Mouse (Mus musculus) megakaryocyte progenitor cell, adult 5-6 weeks (primary cell): Measurements from ENCODE around the gene Pabpc4. TPM values are rescaled to one million over a fixed set of nuclear protein-coding genes. Genes with fewer than 3 reads are reported as not detected.
A peak's percentile ranks its signal among the peaks of the same experiment; 100 is the strongest.

ENCODE experiments used
- ATAC-seq: replicated peaks from 2 replicates; pipeline ENCODE4 v1.8.0; 2016; ENCODE audit warnings: mild to moderate bottlenecking, moderate TSS enrichment, inconsistent platforms; ENCODE audit not compliant: poor library complexity
- total RNA-seq, 2 experiments: library from RNA; stranded (forward) in 1 of 2; stranded (reverse) in 1 of 2; fragments of 157-497, 149-512 nt in 1 of 2; fragments of 200-1000 nt in 1 of 2; gene quantifications; 2 replicates each; pipeline versions ENCODE4 v1.2.3 to v1.2.4; 2015 to 2017

The Pabpc4 gene
- total RNA-seq (2015) (141 and 168 TPM in 2 replicates), total RNA-seq (2017) (118 and 136 TPM in 2 replicates)

DNA sequence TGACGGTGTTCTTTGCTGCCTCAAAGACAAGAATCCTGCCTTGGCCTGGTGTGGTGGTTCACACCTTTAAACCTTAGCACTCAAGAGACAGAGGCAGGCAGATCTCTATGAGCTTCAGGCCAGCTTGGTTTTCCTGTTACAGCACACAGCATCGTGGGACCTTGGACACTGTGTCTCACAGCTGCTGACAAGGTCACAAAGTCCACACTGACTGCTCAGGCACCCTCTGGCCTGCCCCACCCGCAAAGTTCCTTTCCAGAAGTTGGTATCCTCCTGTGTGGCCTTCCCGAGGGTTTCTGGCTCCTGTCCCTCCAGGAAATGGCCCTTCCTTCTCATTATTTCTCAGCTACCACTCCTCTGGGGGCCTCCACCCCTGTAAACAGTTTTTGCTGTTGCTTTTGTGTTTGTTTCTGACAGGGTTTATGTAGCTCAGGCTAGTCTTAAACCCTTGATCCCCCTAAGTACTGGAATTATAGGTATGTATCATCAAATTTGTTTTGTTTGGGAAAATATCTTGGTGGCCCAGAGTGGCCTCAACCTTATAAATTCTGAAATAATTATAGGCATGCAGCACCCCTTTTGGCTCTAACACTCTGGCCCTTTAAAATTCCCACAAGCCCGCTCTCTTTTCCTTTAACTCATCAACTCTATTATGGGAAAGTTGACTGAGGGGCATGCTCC, at the start of gene Pabpc4:
TSS of gene Pabpc4 (plus strand) at position 631 of the 681 bp plus-strand sequence.
- ATAC-seq: no peak

DNA sequence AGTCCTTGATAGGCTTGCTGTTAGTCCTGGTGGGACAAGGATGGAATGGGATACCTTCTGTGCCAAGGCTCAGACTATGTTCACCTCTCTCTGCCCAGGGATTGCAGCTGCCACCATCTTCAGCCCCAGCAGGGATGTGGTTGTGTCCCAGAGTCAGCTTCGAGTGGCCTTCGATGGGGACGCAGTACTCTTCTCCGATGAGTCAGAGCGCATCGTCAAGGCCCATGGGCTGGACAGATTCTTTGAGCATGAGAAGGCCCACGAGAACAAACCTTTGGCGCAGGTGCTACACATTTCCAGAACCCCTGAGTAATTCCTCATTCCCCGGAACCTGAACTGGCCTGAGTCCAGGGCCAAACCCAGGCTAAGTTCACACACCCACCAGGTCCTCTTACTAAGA, 48.2 kb upstream of the Pabpc4 start:
- no peak for ATAC-seq

DNA sequence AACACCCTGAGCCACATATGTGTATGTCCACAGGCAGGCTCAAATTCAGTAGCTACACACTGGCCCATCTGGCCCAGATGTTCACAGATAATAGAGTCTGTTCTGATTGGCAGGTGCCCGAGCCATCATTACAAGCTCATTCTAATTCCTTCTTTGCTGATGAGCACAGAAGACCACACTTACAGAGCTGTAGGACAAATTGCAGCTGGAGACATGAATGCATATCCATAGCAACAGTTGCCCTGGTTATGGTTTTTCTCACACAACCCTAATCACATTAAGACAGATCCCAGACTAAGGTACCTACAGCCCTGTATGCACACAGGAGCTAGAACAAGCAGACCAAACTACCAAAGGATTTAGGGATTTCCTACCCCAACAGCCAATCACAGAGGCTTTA, 46.8 kb upstream of the Pabpc4 start:
- no peak for ATAC-seq

DNA sequence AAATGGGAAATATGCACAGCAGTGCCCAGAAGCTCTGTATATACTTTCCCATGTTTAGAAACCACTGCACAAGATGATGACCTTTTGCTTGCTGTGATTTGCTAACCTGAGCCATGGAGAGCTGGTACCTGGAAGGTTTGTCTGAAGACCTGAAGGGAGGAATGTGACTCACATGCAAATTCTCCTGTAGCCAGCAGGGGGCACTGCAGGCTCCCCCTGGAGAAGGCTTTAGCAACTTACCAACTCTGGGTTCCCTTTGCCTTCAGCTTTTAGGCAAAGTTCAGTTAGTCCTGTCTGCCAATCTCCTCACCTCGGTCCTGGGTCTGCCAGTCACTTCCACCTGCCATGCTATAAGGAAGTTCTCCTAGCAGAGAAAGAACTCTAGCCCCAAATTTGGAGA, 45.4 kb upstream of the Pabpc4 start:
- ATAC-seq: peak; percentile 64

DNA sequence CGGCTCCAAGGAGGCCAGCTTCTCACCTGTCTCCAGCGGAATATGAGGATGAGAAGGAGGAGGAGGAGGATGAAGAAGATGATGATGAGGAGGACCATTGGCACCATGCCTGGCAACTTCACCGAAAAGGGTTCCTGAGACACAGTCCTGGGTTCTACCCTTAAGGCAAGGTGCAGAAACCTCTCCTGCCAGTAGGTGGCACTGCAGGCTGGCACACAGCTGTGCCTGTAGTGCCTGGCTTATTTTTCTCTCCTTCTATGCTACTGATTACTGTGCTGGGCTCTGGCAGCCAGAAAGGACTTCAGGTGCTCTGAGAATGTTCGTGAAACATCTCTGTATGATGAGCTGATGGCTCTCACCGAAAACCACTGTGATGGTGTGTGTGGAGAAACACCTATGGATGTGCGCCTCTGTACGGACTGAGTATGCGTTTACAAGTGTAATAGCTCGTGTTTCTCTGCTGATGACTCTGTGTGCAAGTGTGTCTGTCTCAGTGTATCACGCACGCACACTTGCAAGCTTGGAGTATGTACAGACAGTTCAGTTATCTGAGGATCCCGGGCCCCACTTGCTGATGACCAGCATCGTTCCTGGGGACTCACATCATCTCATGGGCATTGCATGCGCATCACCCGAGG, 42.3 kb upstream of the Pabpc4 start:
- ATAC-seq: peak; percentile 89

DNA sequence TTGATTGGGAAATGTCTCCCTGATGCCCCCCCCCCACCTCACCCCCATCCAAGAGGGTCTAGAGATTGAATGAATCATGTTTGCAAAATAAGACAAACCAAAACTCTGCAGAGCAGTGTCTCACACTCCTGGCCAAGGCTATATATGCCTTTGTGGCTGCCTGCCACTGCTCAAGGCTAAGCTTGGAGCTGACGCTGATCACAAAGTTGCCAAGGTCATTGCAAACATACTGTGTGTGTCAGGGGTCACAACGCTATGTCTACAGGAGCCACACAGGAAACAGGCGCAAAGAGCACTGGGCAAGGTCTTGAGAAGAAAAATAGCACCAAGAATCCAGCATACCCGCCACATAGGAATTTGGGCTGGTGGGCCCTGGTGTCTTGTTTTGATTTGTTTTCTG, 41.5 kb upstream of the Pabpc4 start:
- no peak for ATAC-seq

DNA sequence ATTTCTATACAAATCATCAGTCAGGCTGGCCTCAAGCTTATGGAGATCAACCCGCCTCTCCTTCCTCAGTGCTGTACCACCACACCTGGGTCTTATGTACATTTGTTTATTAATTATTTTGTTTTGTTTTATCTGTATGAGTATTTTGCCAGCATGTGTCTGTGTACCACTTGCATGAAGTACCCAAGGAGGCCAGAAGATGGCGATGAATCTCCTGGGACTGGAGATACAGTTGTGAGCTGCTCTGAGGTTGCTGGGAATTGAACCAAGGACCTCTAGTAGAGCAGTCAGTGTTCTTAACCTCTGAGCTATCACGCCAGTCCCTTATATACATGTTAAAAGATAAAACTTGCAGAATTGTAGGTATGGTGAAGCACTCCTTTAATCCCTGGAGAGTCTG, 38.8 kb upstream of the Pabpc4 start:
- ATAC-seq: peak; percentile 62; the same call in 1 of the 2 replicates

DNA sequence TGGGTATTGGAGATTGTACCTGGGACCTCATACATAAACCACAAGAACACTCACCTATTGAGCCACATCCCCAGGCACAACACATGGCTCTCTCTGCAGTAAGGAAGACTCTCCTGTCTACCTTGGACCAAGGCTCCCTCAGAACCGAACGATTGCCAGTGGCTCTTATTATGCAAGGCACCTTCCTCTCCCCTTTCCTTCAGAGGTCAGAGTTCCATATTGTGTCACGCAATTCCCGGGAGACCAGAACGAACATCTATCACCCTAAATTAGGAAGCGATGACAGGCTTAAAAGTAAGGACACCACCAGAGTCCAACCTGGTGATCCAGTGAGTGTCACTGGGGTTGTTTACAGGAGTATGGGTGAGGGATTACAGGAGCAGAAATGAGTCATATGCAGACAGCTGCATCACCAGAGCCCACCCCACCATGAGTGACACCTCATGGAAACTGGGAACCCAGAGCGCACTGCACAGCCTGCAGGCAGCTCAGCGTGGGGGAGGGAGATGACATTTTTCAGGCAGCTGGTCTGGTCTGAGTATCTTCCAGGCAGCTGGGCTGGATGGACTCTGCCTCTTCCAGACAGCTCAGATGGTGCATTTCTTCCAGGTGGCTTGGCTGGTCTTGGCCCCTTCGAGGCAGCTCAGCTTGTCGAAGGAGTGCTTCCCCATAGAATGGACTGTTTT, 36.3 kb upstream of the Pabpc4 start:
- no peak for ATAC-seq

DNA sequence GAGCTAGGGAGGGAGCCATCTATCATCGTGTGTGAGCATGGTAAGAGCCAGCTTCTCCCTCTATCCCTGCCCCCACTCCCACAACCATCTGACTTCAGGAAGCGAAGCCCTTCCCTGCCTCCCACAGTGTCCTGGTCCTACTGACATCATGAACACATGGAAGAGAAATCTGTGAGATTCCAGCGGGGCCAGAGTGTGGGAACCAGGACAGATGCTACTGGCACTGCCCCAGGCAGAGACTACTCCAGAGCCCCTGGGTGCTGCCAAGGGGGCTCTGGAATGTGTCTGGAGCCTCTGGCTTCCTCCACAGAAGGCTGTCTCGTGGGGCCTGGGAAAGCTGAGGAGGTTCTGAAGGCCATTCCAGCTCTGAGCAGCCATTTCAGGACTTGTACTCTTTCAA, 34.4 kb upstream of the Pabpc4 start:
- ATAC-seq: no peak

DNA sequence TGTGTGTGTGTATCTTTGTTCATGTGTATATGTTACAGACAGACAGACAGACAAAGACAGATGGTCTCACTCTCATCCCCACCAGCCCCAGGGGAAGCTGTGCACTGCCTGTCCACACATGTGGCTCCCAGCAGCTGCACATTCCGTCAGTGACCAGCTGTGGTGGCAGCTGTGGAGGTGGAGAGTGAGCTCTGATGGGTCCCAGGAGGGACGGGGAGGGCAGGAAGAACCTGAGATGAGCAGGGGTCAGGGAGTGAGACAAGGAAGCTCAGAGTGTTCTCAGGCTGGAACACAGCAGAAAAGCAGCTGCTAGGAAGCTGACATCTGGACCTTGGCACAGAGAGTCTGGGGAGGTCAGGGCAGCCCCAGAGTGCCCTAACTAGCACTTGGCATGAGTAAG, 33.9 kb upstream of the Pabpc4 start:
- ATAC-seq: no peak

DNA sequence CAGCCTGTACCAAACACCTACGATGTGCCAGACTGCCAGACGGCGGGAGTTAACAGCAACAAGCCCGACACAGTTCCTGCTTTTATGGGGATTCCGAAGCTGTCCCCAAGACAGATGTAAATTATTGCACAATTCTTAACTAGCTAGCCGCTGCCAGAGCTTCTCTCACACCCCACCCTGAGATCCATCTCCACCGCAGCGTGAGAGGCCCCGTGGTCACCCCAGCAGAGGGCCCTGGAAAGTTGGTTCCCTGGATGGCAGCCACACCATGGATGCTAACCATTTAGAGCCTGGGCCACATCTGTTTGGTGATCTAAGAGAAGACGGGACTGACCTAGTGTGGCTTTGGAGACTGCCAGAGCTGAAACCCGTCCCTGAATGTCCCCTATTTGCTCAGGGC, 33.0 kb upstream of the Pabpc4 start:
- 0 out of 2 replicates have a peak, but pooled peaks have one; percentile 10 for ATAC-seq

DNA sequence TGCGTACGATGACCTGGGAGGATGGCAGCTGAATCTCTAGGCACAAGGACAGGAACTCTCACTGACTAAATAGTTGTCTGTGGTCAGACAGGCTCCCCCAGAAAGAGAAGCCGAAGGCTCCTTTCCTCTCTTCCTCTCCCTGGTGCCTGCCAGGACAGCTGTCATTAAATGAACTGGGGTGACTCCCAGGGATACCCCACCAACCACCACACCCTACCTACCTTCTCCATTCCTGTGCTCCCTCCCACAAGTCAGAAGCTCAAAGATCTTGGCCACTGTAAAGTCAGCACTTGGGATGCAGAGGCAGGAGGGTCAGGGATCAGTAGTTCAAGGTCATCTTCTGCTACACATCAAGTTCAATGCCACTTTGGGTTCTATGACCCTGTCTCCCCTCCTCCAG, 29.3 kb upstream of the Pabpc4 start:
- no peak; the same call in 1 of the 2 replicates for ATAC-seq

DNA sequence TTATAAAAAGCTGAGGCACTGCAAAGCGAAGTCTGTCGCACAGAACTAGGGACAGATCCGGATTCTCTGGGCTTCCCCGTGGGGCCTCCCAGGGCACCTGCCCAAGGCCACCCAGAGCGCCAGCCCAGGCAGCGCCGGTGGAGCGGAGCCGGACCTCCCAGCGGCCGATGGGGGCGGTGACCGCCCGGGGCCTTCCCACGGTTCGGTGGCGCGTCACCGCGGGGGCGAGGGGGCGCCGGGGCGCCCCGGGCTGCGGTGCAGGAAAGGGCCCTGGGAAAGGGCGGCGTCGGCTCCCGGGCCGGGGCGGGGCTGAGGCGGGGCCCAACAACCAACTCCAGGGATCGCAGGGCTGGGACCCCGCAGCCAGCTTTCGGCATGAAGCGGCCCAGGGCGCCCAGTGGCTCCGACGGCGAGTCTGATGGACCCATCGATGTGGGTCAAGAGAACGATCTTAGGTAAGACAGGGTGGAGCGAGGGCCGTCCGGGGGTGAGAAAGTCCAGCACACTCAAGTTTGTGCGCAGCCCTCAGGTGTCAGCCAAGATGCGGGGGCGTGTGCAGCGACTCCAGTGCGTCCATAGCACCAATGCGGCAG, 28.6 kb upstream of the Pabpc4 start, which contains the start of gene Heyl:
TSS of gene Heyl (plus strand) at position 65 of the 593 bp plus-strand sequence.
- ATAC-seq: peak; percentile 42

DNA sequence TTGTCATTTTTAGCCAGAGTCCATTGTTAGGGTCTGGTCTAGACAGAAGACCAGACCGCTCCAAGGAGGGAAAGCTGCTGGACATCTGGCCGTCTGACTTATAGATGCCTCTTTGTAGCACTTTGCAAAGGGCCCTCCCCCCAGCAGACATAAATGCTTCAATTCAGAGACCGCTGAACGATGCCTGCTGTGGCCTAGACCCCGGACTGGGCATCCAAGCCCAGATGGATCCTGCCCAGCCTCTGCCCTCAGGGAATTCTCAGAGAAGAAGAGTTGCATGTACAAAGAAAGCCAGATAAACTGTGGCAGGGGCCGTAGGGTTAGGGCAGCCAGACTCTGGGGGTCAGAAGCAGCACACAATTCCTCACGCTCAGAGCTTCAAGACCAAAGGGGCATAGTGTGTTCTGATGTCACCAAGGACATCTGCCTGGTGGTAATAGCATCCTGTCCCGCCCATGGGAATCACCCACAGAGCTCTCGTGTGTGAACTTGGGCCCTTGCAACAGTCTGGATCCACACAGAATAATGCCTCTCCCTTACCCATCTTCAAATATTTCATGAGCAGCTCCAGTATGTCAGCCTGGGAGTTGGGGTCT, 26.2 kb upstream of the Pabpc4 start:
- no peak for ATAC-seq

DNA sequence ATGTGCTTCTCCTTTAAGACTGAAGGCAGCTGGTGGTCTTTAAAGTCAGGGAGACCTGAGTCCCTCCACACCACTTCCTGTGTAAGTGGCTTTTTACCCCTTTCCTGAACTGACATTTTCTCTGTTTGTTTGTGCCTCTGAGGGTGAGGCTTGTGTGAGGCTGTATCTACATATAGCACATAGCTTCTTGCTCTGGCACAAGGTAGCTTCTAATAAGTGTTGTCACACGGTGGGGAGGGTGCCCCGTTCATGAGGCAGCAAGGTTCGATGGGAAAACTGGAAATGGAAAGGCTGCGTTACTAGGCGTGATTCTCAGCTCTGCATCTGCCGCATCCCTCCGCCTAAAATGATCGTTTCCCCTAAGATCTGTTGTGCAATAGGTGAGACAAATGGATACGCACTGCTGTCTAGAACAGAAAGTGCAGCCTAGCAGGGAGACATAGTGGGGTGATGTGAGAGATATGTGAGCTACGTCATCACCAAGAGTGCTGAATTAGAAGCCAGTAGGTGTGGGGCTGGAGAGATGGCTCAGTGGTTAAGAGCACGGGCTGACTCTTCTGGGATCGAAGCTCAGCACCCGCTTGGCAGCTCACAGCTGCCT, 25.6 kb upstream of the Pabpc4 start:
- no peak for ATAC-seq

DNA sequence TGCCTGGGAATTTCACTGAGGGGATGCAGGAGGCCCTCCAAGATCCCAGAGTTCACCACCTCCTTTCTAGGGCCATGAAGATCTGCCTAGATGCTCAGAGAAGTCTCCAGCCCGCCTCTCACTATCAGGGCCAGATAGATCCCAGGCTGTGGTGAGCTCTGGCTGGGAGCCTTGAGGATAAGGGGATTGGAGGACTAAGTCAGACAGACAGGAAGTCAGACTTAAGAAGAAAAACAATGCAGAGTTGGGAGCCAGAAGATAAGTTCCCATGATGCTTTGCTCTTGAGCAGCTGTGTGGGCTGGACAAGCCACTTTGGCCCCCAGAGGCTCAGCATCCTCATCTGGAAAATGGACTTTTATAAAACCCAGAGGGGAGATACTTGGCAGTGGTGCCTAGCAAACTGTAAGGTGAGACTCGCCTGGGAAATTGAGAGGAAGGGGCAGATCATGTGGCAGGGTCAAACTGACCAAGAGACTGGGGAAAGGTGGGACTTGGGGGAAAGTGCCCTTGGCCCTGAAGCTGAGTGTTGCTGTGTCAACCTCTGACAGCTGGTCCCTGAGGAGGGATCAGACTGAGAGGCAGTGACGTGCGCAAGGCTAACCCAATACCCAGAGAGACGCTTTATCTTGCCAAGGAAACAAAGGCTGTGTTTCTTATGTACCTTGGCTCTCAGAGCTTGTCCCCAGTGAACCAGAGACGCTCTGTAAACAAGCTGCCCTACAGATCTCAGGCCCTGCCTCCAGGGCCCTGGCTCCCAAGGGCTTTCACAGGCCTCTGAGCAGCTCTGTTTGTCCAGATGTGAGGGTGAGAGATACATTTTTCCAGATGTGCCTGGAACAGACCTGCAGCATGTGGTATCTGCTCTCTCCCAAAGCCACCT, 24.5 kb upstream of the Pabpc4 start:
- ATAC-seq: no peak

DNA sequence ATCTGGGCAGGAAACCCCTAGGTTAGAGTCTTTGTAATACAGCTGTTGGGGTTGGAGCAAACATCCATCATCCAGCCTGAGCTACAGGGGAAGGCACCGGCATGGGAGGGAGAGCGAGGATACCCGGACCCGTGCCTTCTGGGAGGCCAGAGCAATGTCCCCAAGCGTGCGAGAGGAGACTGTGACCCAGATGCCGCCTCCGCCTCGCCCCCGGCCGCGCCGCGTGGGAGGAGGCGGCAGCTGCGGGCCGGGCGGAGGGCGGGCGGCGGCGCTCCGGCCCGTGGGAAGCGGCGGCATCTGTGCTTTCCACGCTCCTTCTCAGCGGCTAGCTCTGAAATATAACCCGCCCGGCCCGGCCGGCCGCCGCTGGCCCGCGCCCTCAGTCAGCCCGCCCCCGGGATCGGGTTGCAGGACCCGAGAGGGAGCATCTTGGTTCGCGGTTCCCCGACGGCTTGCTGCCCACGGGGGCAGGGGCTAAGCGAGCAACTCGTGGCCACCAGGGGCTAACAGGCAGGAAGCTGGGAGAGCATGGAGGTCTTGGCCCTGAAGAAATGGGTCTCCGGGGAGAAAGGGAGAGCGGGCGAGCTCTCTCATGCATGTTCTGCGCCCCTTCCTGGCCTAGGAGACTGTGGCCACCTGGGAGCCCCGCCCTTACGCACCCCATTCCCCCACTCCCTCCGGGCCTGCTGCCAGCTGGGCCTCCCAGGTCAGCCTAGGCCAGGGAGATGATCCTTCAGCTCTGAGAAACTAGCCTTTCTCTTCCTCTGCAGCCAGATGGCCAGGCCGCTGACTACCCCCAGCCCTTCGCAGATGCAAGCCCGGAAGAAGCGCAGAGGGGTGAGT, 22.6 kb upstream of the Pabpc4 start:
- ATAC-seq: no peak

DNA sequence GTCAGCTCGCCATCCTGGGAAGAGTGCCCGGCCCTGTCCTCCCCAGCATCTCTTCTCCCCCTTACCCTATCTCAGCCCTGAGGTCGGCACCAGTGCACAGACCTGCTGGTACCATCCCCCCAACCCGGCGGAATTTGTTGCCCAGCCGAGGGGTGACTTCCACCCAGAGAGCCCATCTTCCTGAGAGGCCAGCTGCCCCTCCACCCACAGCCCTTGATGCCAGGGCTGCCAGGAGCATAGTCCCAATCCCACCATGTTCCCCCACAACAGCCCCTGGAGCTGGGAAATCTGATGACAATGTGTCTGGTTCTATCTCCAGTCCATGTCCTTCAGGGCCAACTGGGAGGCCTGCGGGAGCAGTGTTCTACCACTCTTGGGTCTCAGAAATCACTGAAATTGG, 15.9 kb upstream of the Pabpc4 start:
- no peak for ATAC-seq

DNA sequence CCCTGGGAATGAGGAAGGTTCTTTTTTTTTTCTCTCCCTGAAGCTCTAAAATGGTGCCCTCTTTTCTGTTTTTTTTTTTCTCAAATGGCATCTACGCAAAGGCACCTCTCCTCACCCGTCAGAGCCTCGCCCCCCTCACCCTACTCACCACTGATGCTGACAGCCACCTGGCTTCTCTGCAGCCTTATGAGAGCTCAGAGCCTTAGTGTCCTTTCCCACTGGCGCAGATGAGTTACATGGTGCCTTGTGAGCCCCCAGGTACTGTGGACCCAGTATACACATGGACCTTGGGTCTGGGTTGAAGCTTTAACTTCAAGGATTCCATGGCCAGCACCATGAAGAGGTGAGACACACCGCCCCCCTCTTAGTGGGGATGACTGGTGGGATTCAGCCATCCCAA, 15.5 kb upstream of the Pabpc4 start:
- ATAC-seq: no peak
